Mouse (Mus musculus): ENCODE measurements around the gene Cit.

- TF ChIP-seq TCF12 (IDR thresholded peaks at IDR 0.05; ENCODE audit: insufficient read depth, poor library complexity, severe bottlenecking): no peak
- no peak for TF ChIP-seq MAX (IDR thresholded peaks at IDR 0.05; ENCODE audit: low read depth)
These were observed 177.7 kb downstream of the Cit start for GRCm38 (mm10) chr5:116022658-116023200.

Data from myocyte (in vitro differentiated cells).